Mouse (Mus musculus): ENCODE measurements around the gene Fmnl3.

The Fmnl3 gene

DNA sequence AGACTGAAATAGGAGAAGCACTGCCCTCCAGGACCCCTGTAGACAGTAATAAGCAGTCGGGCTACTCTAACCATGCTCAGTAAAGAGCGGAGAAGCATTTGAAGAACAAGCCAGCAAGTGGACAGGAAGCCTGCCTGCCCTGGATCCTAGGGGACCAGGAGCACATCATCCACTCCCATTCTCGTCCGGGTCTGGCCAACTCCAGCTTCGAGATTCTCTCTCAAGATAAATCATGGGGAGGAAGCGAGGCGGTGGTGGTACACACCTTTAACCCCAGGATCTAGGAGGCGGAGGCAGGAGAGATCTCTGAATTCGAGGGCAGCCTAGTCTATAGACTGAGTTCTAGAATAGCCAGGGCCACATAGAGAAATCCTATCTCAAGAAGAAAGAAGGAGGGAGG is 46.1 kb downstream of the Fmnl3 start:
- no peaks in the 10 kb centered on the region for H3K27me3 ChIP-seq (ENCODE audit: control insufficient read depth, insufficient read depth, low read length, poor library complexity, severe bottlenecking)
- DNase-seq (ENCODE audit: low read depth, low spot score): no peak

DNA sequence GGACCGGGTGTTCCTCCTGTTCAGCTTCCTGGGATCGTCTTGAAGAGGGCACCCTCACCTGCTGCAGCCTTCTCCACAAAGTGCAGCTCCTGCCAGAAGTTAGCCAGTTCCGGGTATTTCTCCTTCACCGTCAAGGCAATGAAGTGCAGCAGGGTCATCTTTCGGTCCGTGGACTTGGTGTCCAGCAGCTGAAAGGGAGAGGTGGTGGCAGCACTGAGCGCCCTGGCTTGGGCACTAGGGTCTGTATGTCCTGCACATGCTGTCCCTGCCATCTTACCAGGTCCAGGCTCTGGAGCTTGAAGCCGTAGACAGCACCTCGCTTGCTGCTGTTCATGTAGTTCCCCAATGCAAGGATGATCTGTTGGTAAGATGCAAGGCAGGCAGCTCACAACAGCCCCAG is 49.3 kb downstream of the Fmnl3 start:
- Histone ChIP-seq H3K27me3 (ENCODE audit: control insufficient read depth, insufficient read depth, low read length, poor library complexity, severe bottlenecking) (no peaks in the 10 kb centered on the region), H3K36me3 (ENCODE audit: control insufficient read depth, insufficient read depth, low read length, poor library complexity, severe bottlenecking) (peaks cover 9% of the 10 kb centered on the region)
- DNase-seq (ENCODE audit: low read depth, low spot score): no peak

More for the DNA sequence above, 46.1 kb downstream of the Fmnl3 start:
- H3K36me3 ChIP-seq (ENCODE audit: control insufficient read depth, insufficient read depth, low read length, poor library complexity, severe bottlenecking): peaks cover 11% of the 10 kb centered on the region

DNA sequence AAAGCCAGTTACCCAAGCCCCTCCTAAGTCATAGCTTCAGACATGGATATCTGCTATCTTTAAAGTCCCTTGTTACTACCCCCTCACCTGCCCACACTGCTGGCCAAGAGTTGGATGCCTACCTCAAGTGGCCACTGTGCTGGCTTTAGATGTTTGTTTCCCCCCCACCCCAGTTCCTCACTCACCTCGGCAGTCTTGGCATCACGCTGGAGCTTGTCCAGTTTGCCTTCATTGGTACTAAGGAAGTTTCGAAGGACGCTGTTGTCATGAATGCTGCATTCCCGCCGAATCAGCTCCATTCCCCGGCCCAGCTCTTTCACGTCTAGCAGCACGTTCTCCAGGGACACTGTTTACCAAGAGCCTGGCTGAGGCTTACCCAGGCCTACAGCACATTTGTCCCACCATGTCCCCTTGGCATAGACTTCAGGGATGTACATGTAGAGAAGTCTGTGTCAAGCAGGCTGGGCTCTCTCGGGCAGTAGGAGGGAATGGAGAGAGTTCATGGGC is 50.1 kb downstream of the Fmnl3 start:
- no peak for DNase-seq (ENCODE audit: low read depth, low spot score)
- peaks cover 7% of the 10 kb centered on the region for H3K36me3 ChIP-seq (ENCODE audit: control insufficient read depth, insufficient read depth, low read length, poor library complexity, severe bottlenecking)
- no peaks in the 10 kb centered on the region for H3K27me3 ChIP-seq (ENCODE audit: control insufficient read depth, insufficient read depth, low read length, poor library complexity, severe bottlenecking)

- peaks cover 4% of the 10 kb centered on the region for H3K36me3 ChIP-seq (ENCODE audit: control insufficient read depth, insufficient read depth, low read length, poor library complexity, severe bottlenecking)
- H3K27me3 ChIP-seq (ENCODE audit: control insufficient read depth, insufficient read depth, low read length, poor library complexity, severe bottlenecking): no peaks in the 10 kb centered on the region
- no peak for DNase-seq (ENCODE audit: low read depth, low spot score)
Measured at GRCm38 (mm10) chr15:99319411-99319871, 50.8 kb downstream of the Fmnl3 start.

DNA sequence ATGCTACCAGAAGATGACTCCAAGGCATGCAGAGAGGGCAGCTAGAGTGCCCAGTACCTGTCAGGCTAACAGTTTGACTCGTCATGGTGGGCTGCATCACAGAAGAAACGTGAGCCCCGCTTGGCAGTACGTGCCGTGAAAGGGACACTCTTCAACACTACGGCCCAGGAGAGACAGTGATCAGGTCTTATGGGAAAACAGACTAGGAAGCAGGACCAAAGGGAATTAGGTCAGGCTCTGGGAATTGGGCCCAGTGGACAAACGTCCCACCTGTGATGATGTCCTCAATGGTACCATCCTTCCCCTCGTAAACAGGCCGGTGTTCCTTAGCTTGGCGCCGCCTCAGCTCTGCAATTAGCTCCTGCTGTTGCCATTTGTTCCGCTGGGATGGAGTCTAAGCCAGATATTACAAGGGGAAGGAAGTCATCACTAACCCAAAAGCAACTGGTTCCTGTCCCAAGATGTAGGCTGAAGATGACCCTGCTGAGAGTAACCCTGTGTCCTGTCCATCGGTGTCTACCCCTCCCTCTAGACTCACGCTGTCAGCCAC is 51.3 kb downstream of the Fmnl3 start:
- DNase-seq (ENCODE audit: low read depth, low spot score): no peak

GRCm38 (mm10) chr15:99318071-99318470 is 52.2 kb downstream of the Fmnl3 start:
- no peak for DNase-seq (ENCODE audit: low read depth, low spot score)
- H3K27me3 ChIP-seq (ENCODE audit: control insufficient read depth, insufficient read depth, low read length, poor library complexity, severe bottlenecking): no peaks in the 10 kb centered on the region
- peaks cover 2% of the 10 kb centered on the region; the same call in 1 of the 2 replicates for H3K36me3 ChIP-seq (ENCODE audit: control insufficient read depth, insufficient read depth, low read length, poor library complexity, severe bottlenecking)

More for the DNA sequence above, 51.3 kb downstream of the Fmnl3 start:
- H3K36me3 ChIP-seq (ENCODE audit: control insufficient read depth, insufficient read depth, low read length, poor library complexity, severe bottlenecking): peaks cover 4% of the 10 kb centered on the region
- no peaks in the 10 kb centered on the region for H3K27me3 ChIP-seq (ENCODE audit: control insufficient read depth, insufficient read depth, low read length, poor library complexity, severe bottlenecking)

DNA sequence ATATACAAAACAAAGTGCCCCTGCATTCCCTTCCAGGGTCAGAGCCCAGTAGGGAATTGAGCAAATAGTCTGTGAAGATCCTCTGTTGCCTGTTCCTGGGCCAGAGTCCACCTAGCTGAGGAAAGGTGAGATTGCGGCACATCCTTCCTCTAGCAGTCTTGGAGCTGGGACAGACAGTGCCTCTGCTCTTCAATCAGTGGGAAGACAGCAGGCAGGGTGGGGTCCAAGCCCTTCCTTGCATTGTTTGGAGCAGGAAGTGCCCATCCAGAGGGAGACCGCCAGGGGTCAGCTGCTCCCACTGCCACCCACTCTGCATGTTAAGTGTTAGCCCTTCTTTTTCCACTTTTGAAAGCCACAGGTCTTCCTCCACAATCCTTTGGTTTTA is 53.0 kb downstream of the Fmnl3 start:
- no peak for DNase-seq (ENCODE audit: low read depth, low spot score)

DNA sequence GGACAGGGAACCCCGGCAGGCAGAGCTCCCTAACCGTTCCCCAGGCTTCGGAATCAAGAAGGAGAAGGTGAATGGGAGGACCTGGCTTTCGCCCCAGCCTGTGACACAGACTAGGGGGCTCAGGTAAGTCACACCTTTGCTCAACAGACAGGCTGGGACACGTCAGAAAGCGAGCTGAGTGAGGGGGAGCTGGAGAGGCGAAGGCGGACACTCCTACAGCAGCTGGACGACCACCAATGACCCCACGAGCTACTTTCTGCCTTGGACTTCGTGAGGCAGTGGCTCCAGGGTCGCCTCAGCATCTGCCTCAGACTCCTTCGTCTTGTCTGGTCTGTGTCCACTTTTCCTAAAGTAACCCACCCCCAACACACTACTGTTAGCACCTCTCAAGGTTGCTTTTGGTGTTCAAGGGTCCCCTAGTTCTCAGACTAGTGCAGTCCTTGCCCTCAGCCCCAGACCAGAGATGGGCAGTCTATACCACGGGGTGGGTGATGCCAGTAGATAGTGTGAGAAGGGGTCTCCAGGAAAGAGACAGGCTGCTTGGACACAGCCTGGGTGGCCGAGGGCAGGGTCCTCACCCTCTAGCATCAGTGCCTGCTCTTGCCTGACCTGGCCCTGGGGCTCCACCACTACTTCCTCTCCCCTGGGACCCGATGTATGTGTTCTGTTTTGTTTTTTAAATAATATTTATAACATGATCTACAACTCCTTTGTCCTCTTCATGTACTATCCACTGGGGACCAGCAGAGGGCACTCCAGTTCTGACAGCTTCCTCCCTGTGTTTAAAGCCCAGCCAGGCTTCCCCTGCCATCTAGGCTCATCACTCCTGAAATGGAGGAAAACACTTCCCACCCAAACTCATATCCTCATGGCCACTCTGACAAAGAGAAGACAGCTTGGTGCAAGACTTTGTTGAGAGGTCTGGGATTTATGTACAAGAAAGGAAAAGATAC is 53.7 kb downstream of the Fmnl3 start:
- Histone ChIP-seq H3K36me3 (ENCODE audit: control insufficient read depth, insufficient read depth, low read length, poor library complexity, severe bottlenecking) (no peaks in the 10 kb centered on the region; the same call in 1 of the 2 replicates), H3K27me3 (ENCODE audit: control insufficient read depth, insufficient read depth, low read length, poor library complexity, severe bottlenecking) (no peaks in the 10 kb centered on the region)
- peak; percentile 85 for DNase-seq (ENCODE audit: low read depth, low spot score)

More for the DNA sequence above, 53.0 kb downstream of the Fmnl3 start:
- Histone ChIP-seq H3K27me3 (ENCODE audit: control insufficient read depth, insufficient read depth, low read length, poor library complexity, severe bottlenecking) (no peaks in the 10 kb centered on the region), H3K36me3 (ENCODE audit: control insufficient read depth, insufficient read depth, low read length, poor library complexity, severe bottlenecking) (no peaks in the 10 kb centered on the region; the same call in 1 of the 2 replicates)

DNA sequence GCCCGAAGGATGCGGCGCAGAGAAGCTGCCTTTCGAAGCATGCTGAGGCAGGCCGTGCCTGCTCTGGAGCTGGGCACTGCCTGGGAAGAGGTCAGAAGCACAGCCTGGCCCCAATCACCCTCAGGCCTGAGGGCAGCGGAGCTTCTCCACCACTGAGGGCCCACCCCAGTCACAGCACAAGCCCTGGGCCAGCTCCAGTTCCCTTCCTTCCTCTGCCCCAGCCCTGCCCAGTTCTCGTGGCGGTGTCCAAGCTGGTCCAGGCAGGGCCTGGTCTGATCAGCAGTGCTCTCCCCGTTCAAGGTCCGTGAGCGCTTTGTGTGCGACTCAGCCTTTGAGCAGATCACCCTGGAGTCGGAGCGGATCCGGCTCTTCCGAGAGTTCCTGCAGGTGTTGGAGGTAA is 55.4 kb downstream of the Fmnl3 start:
- Histone ChIP-seq H3K36me3 (ENCODE audit: control insufficient read depth, insufficient read depth, low read length, poor library complexity, severe bottlenecking) (no peaks in the 10 kb centered on the region; the same call in 1 of the 2 replicates), H3K27me3 (ENCODE audit: control insufficient read depth, insufficient read depth, low read length, poor library complexity, severe bottlenecking) (no peaks in the 10 kb centered on the region)
- DNase-seq (ENCODE audit: low read depth, low spot score): no peak

GRCm38 (mm10) chr15:99310617-99311016 is 59.7 kb downstream of the Fmnl3 start:
- Histone ChIP-seq H3K36me3 (ENCODE audit: control insufficient read depth, insufficient read depth, low read length, poor library complexity, severe bottlenecking) (no peaks in the 10 kb centered on the region), H3K27me3 (ENCODE audit: control insufficient read depth, insufficient read depth, low read length, poor library complexity, severe bottlenecking) (no peaks in the 10 kb centered on the region)
- no peak for DNase-seq (ENCODE audit: low read depth, low spot score)

DNA sequence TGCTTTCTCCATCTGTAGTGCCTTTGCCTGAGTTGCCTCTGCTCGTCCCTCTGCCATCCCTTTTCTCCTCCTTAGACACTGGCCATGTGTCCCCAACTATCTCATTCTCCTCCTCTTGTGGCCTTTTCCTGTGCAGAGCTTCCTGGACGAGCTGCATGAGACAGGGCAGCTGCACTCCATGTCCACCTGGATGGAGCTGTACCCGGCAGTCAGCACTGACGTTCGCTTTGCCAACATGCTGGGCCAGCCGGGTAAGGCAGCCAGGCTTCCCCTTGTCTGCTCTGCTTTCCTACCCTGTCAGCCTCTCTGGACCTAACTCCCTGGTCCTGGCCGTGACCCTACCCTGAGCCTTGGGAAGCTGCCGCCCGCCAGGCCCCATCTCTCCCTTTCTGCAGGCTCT is 60.7 kb downstream of the Fmnl3 start:
- Histone ChIP-seq H3K27me3 (ENCODE audit: control insufficient read depth, insufficient read depth, low read length, poor library complexity, severe bottlenecking) (no peaks in the 10 kb centered on the region), H3K36me3 (ENCODE audit: control insufficient read depth, insufficient read depth, low read length, poor library complexity, severe bottlenecking) (no peaks in the 10 kb centered on the region)
- no peak for DNase-seq (ENCODE audit: low read depth, low spot score)

DNA sequence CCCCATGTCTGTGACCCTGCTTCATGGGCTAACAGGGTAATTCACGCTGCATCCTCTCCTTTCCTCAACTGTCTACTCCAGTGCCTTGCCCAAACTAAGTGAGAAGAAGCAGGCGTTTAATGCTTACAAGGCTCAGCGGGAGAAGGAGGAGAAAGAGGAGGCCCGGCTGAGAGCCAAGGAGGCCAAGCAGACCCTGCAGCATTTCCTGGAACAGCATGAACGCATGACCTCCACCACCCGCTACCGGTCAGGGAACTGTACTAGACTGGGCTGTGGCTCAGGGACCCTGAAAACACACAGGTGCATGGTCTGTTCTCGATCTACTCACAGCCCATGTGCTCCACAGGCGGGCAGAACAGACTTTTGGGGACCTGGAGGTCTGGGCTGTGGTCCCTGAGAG is 62.8 kb downstream of the Fmnl3 start:
- H3K36me3 ChIP-seq (ENCODE audit: control insufficient read depth, insufficient read depth, low read length, poor library complexity, severe bottlenecking): no peaks in the 10 kb centered on the region
- DNase-seq (ENCODE audit: low read depth, low spot score): no peak
- no peaks in the 10 kb centered on the region for H3K27me3 ChIP-seq (ENCODE audit: control insufficient read depth, insufficient read depth, low read length, poor library complexity, severe bottlenecking)

DNA sequence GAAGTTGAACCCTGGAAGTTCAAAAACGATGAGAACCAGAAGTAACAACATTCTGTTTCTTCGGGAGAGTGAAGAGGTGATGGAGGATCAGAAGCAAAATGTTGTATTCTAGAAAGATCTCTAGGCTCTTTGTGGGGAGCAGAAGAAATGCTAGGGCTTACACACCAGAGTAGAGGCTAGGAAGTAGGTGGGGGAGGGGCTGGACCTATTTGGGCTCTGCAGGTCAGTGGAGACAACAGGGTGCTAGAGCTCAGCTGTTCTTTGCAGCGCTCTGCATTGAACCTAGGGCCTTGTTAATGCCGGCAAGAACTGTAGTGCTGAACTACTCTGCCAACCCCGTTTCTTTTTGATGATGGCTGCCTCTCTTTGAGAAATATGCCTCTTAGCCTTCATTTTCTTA is 74.1 kb downstream of the Fmnl3 start:
- peak; percentile 45 for DNase-seq (ENCODE audit: low read depth, low spot score)
- Histone ChIP-seq H3K36me3 (ENCODE audit: control insufficient read depth, insufficient read depth, low read length, poor library complexity, severe bottlenecking) (no peaks in the 10 kb centered on the region), H3K27me3 (ENCODE audit: control insufficient read depth, insufficient read depth, low read length, poor library complexity, severe bottlenecking) (no peaks in the 10 kb centered on the region)

DNA sequence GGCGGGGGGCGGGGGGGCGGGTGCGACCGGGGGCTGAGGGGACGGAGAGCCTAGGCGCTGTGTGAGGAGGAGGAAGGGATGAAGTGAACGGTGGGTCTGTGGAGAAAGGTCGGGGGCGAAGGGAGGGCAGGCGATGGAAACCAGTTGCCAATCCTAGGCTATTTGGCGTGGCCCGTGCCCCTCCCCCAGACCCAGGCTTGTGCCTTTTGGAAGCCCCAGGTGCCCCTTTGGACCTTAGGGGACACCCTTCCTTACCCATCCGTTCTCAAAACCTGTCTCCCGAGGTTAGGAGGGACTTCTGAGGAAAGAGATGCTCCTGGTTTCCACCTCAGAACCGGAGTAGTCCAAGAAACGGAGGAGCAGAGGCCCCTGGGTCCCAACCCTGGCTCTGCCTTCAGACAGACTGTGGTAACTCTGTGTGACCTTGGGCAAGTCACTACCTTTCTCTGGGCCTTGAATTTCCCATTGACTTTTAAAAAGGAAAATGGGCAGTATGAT is 74.7 kb downstream of the Fmnl3 start, which contains the start of gene Fam186b:
Gene Fam186b (minus strand): TSS at position 405 of the 498 bp plus-strand sequence.
- peak; percentile 36 for DNase-seq (ENCODE audit: low read depth, low spot score)
- no peaks in the 10 kb centered on the region for H3K36me3 ChIP-seq (ENCODE audit: control insufficient read depth, insufficient read depth, low read length, poor library complexity, severe bottlenecking)

More for the DNA sequence above, 74.7 kb downstream of the Fmnl3 start, which contains the start of gene Fam186b:
- no peaks in the 10 kb centered on the region for H3K27me3 ChIP-seq (ENCODE audit: control insufficient read depth, insufficient read depth, low read length, poor library complexity, severe bottlenecking)

Data from splenic B cell, adult 2 months (primary cell).